ENCODE assay signal across 12 mouse cellular contexts in the genomic region with DNA sequence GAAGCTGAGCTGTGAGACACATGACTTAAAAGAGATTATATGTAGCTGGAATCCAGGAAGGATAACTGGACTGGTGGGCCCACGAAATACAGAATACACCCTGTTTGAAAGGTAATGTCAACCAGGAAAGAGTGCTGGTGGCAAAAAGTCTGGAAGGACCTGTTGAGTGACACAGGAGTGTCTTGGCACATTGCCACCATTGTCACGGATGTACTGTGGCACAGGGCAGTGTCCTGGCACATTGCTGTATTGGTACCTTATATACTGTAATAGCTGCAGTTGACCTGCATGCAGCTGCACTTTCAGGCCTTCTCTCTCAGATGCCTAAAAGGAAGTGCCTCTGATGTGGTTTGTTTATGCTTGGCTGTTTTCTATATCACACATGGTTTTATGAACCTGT.
A peak's percentile ranks its signal among the peaks of the same experiment; 100 is the strongest.
DNase-seq lines count a peak whose midpoint lies in the region; ATAC-seq and TF ChIP-seq lines count a peak whose summit lies in the region.
"Had no signal": no experiment of that assay in that cellular context is flagged by ENCODE, and none has a peak within 500 bp of the region (broad histone marks: within the 10 kb centered on the region; RNA-seq: fewer than 3 reads in every experiment).

No protein-coding gene starts in this region.

- 43% methylated on average over 2 of the region's 2 CpGs for WGBS in kidney, embryonic 16.5 days
- WGBS in heart, embryonic 13.5 days = 27% methylated on average over 2 of the region's 2 CpGs
- 31% methylated on average over 2 of the region's 2 CpGs for WGBS in lung, embryonic 14.5 days
- 86% methylated on average over 2 of the region's 2 CpGs for WGBS in limb, embryonic 10.5 days

- H3K36me3 ChIP-seq in kidney, embryonic 16.5 days (ENCODE audit: insufficient read depth, low read length) = peaks cover 42% of the 10 kb centered on the region
- H3K36me3 ChIP-seq in heart, embryonic 13.5 days = peaks cover 81% of the 10 kb centered on the region
- peaks cover 36% of the 10 kb centered on the region for H3K36me3 ChIP-seq in lung, embryonic 14.5 days (ENCODE audit: insufficient read depth)
- peaks cover 27% of the 10 kb centered on the region for H3K36me3 ChIP-seq in limb, embryonic 10.5 days

- no peaks in the 10 kb centered on the region for H3K9me3 ChIP-seq in kidney, embryonic 16.5 days (ENCODE audit: low read length)
- no peaks in the 10 kb centered on the region for H3K9me3 ChIP-seq in heart, embryonic 13.5 days
- H3K9me3 ChIP-seq in lung, embryonic 14.5 days (ENCODE audit: low read depth, low read length) = no peaks in the 10 kb centered on the region
- no peaks in the 10 kb centered on the region for H3K9me3 ChIP-seq in limb, embryonic 10.5 days (replicated peaks)
- H3K9me3 ChIP-seq: liver, embryonic 15.5 days; midbrain, embryonic 10.5 days had no signal

- H3K27me3 ChIP-seq in kidney, embryonic 16.5 days (ENCODE audit: insufficient read depth, low read length) = no peaks in the 10 kb centered on the region
- no peaks in the 10 kb centered on the region for H3K27me3 ChIP-seq in heart, embryonic 13.5 days (replicated peaks)
- H3K27me3 ChIP-seq in lung, embryonic 14.5 days (ENCODE audit: insufficient read depth, low read length) = no peaks in the 10 kb centered on the region
- no peaks in the 10 kb centered on the region for H3K27me3 ChIP-seq in limb, embryonic 10.5 days (ENCODE audit: low read depth, poor library complexity, severe bottlenecking)
- H3K27me3 ChIP-seq: liver, embryonic 15.5 days had no signal

- no peak for TF ChIP-seq CTCF in lung, embryonic 14.5 days (IDR thresholded peaks at IDR 0.05; ENCODE audit: low read depth)
- no peak for TF ChIP-seq CTCF in layer of hippocampus, adult 2 months (conservative IDR thresholded peaks at IDR 0.05)

- H3K4me1 ChIP-seq in kidney, embryonic 16.5 days (ENCODE audit: insufficient read depth, low read length) = no peaks in the 10 kb centered on the region
- peaks cover 18% of the 10 kb centered on the region for H3K4me1 ChIP-seq in heart, embryonic 13.5 days
- no peaks in the 10 kb centered on the region; the same call in 1 of the 2 replicates for H3K4me1 ChIP-seq in lung, embryonic 14.5 days (ENCODE audit: insufficient read depth)
- H3K4me1 ChIP-seq in limb, embryonic 10.5 days = peaks cover 1% of the 10 kb centered on the region
- H3K4me1 ChIP-seq: liver, embryonic 15.5 days had no signal

- no peak overlapping the region for H3K4me2 ChIP-seq in kidney, embryonic 16.5 days (replicated peaks; ENCODE audit: low read depth, low read length)
- peak overlapping the region; percentile 9; the same call in 1 of the 2 replicates for H3K4me2 ChIP-seq in heart, embryonic 13.5 days
- no peak overlapping the region for H3K4me2 ChIP-seq in lung, embryonic 14.5 days
- H3K4me2 ChIP-seq: liver, embryonic 15.5 days had no signal

- H3K27ac ChIP-seq in kidney, embryonic 16.5 days (ENCODE audit: low read length) = no peak overlapping the region
- H3K27ac ChIP-seq in heart, embryonic 13.5 days (replicated peaks) = peak overlapping the region; percentile 58
- no peak overlapping the region for H3K27ac ChIP-seq in lung, embryonic 14.5 days (ENCODE audit: low read depth)
- H3K27ac ChIP-seq in limb, embryonic 10.5 days = no peak overlapping the region
- no peak overlapping the region for H3K27ac ChIP-seq in layer of hippocampus, adult 2 months
- H3K27ac ChIP-seq: liver, embryonic 15.5 days; midbrain, embryonic 10.5 days had no signal

- ATAC-seq in kidney, embryonic 16.5 days (ENCODE audit: low FRiP score, low TSS enrichment) = no peak
- ATAC-seq in heart, embryonic 13.5 days (ENCODE audit: extremely low read depth, insufficient number of reproducible peaks, low FRiP score, low TSS enrichment) = no peak
- no peak for ATAC-seq in lung, embryonic 14.5 days (ENCODE audit: insufficient read depth)

- peak; percentile 24 for DNase-seq in adrenal gland, postnatal 10 days
- DNase-seq in adrenal gland, postnatal 25 days = no peak
- peak; percentile 24 for DNase-seq in kidney, adult 9 months
- peak; percentile 40 for DNase-seq in lung, embryonic 14.5 days
- no peak for DNase-seq in limb, embryonic 10.5 days (ENCODE audit: low spot score)
- DNase-seq in layer of hippocampus, adult 2 months (ENCODE audit: low spot score in 2 of 2) = no peak
- DNase-seq: thymus, postnatal 4 days had no signal

- H3K9ac ChIP-seq in kidney, embryonic 16.5 days (replicated peaks; ENCODE audit: low read length) = no peak overlapping the region
- H3K9ac ChIP-seq in heart, embryonic 13.5 days = no peak overlapping the region
- H3K9ac ChIP-seq in lung, embryonic 14.5 days = no peak overlapping the region
- H3K9ac ChIP-seq: liver, embryonic 15.5 days had no signal

- H3K4me3 ChIP-seq in kidney, embryonic 16.5 days (ENCODE audit: low read length) = no peak overlapping the region
- no peak overlapping the region for H3K4me3 ChIP-seq in heart, embryonic 13.5 days
- H3K4me3 ChIP-seq in lung, embryonic 14.5 days (ENCODE audit: low read depth, low read length) = no peak overlapping the region
- H3K4me3 ChIP-seq in limb, embryonic 10.5 days = no peak overlapping the region
- no peak overlapping the region for H3K4me3 ChIP-seq in layer of hippocampus, adult 2 months
- H3K4me3 ChIP-seq: erythroblast, embryonic 14.5 days; liver, embryonic 15.5 days; midbrain, embryonic 10.5 days had no signal

Comparison
In these comparisons a context has a peak if more than half of its experiments do, and no peak if none do; other contexts are left out.
1. DNase-seq: peak in adrenal gland, postnatal 10 days (single experiment), kidney, adult 9 months (single experiment) and lung, embryonic 14.5 days (single experiment); none in adrenal gland, postnatal 25 days (single experiment), limb, embryonic 10.5 days (single experiment) and layer of hippocampus, adult 2 months (0 of 2).